Mouse (Mus musculus): Measurements from ENCODE around the gene Zfp773.

DNA sequence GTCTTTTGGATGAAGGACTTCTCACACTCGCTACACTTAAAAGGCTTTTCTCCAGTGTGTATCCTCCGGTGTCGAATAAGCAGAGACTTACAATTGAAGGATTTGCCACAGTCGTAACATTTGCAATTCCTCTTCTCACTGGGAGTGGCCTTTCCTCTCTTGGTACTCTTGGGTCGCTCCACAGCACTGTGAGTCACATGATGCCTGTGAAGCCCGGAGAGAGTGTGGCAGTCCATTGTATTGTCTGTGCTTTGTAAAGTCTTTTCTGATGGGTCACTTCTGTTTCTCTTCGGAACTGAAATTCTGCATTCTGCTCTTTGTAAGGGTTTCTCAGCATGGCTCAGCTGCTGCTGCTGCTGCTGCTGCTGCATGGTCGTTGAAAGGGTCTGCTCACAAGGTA, 3.8 kb downstream of the Zfp773 start:
- TF ChIP-seq CTCF (IDR thresholded peaks at IDR 0.05; ENCODE audit: low read depth, low read length) (no peak), POLR2A (IDR thresholded peaks at IDR 0.05; ENCODE audit: extremely low read depth, insufficient read depth, low read length) (no peak)

Measured in liver, adult 2 months (tissue).